Mouse (Mus musculus) intestine, embryonic 15.5 days (tissue): Measurements from ENCODE around the gene Ptcd2. TPM values are rescaled to one million over a fixed set of nuclear protein-coding genes. Genes with fewer than 3 reads are reported as not detected.

Source experiments
- ATAC-seq: fragments of 200-750 bp; cut with Nextera tagmentation; 2 replicates; pipeline ENCODE4 v1.8.0; 2017; ENCODE audit warnings: moderate TSS enrichment, moderate library complexity
- H3K27ac ChIP-seq: fragments of 300-500 bp; sonication (generic); 2 replicates; pipeline ENCODE4 v1.5.1; 2015; ENCODE audit warnings: mild to moderate bottlenecking, inconsistent platforms
- H3K27me3 ChIP-seq: fragments of 300-500 bp; sonication (generic); replicated peaks from 2 replicates; pipeline ENCODE4 v1.6.1; 2015; ENCODE audit warnings: inconsistent platforms
- H3K36me3 ChIP-seq: fragments of 300-500 bp; sonication (generic); 2 replicates; pipeline ENCODE4 v1.6.1; 2015; ENCODE audit warnings: inconsistent platforms
- H3K4me1 ChIP-seq: fragments of 300-500 bp; sonication (generic); replicated peaks from 2 replicates; pipeline ENCODE4 v1.6.1; 2015; ENCODE audit warnings: inconsistent platforms
- H3K4me2 ChIP-seq: fragments of 300-500 bp; sonication (generic); replicated peaks from 2 replicates; pipeline ENCODE4 v1.6.1; 2015; ENCODE audit warnings: mild to moderate bottlenecking, inconsistent platforms
- H3K4me3 ChIP-seq: fragments of 300-500 bp; sonication (generic); replicated peaks from 2 replicates; pipeline ENCODE4 v1.5.1; 2015; ENCODE audit warnings: inconsistent platforms
- H3K9ac ChIP-seq: fragments of 300-500 bp; sonication (generic); 2 replicates; pipeline ENCODE4 v1.6.1; 2015; ENCODE audit warnings: inconsistent platforms
- H3K9me3 ChIP-seq: fragments of 300-500 bp; sonication (generic); 2 replicates; pipeline ENCODE4 v1.6.1; 2016; ENCODE audit warnings: inconsistent platforms
- WGBS: fragments of 180-500 bp; shearing (Covaris S2); methylation state at CpG from one replicate; pipeline ENCODE4 v1.1.7; 2015; 5-methylcytosine and 5-hydroxymethylcytosine counted together
- polyA plus RNA-seq: library from polyadenylated mRNA; unstranded; fragments of >200 nt; fragmentation: Nextera tagmentation; extraction: Ambion mirVana; gene quantifications from 2 replicates; pipeline ENCODE4 v1.2.1, GENCODE M21; 2015

Gene Ptcd2
- polyA plus RNA-seq, 1 experiment from 2014 or later = 62.3 TPM

GRCm38 (mm10) chr13:99317058-99317457 is 27.4 kb downstream of the Ptcd2 start:
- Histone ChIP-seq H3K9me3 (no peaks in the 10 kb centered on the region), H3K4me1 (no peaks in the 10 kb centered on the region), H3K4me2 (no peak overlapping the region), H3K4me3 (no peak overlapping the region), H3K36me3 (peaks cover 11% of the 10 kb centered on the region; the same call in 1 of the 2 replicates), H3K27ac (no peak overlapping the region), H3K9ac (no peak overlapping the region), H3K27me3 (no peaks in the 10 kb centered on the region)
- 54% methylated on average over 4 of the region's 4 CpGs for WGBS
- no peak for ATAC-seq

- WGBS = 88% methylated on average over 6 of the region's 6 CpGs
- Histone ChIP-seq H3K9ac (no peak overlapping the region), H3K27ac (no peak overlapping the region), H3K9me3 (no peaks in the 10 kb centered on the region), H3K27me3 (no peaks in the 10 kb centered on the region), H3K36me3 (peaks cover 11% of the 10 kb centered on the region; the same call in 1 of the 2 replicates), H3K4me2 (no peak overlapping the region), H3K4me3 (no peak overlapping the region), H3K4me1 (no peaks in the 10 kb centered on the region)
- ATAC-seq = no peak
These were observed 28.1 kb downstream of the Ptcd2 start for GRCm38 (mm10) chr13:99316366-99316765.

DNA sequence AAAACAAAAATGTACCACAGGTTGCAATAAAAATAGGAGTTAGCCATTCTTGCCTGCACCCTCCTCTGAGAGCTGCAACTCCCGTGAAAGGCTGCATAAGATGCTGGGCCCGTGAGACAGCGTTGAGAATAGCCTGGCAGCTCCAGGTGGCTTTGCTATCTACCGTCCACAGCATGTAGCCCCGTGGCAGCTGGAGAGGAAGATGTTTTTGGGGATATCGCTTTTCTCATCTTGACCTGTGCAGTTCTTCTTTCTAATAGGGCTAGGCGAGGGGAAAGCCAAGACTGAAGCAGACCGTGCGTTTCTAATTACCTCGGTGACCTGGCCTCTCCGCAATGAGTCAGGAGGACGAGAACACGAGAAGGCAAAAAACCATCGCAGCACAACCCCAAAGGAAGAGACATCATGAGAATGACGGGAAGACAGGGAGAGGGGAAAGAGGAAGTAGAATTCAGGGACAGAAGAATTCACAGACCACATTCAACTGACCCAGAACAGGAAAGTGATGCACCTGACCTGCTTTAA is 29.8 kb downstream of the Ptcd2 start:
- no peaks in the 10 kb centered on the region for H3K36me3 ChIP-seq
- no peaks in the 10 kb centered on the region for H3K9me3 ChIP-seq
- H3K4me2 ChIP-seq = no peak overlapping the region
- H3K4me1 ChIP-seq = no peaks in the 10 kb centered on the region
- no peak overlapping the region for H3K9ac ChIP-seq
- WGBS = 81% methylated on average over 15 of the region's 15 CpGs
- H3K27ac ChIP-seq = no peak overlapping the region
- H3K4me3 ChIP-seq = no peak overlapping the region
- no peaks in the 10 kb centered on the region for H3K27me3 ChIP-seq
- no peak for ATAC-seq

DNA sequence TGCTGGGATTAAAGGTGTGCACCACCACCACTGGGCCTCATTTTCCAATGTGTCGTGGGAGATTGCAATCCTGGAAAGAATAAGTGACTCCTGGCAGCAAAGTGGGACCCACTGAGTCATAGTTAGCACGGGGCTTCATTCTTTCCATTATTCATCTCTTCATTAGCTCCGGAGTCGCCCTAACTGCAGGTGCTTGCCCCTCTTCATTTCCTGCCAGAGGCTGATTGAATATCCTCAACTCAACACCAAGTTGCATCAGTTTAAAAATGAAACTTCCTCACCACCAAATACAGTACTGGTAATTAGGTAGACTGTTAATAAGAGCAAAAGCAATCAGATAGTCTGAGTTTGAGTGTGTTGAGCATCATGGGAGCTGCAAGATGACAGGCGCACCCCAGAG is 30.4 kb downstream of the Ptcd2 start:
- Histone ChIP-seq H3K4me1 (no peaks in the 10 kb centered on the region), H3K27me3 (no peaks in the 10 kb centered on the region), H3K9me3 (no peaks in the 10 kb centered on the region), H3K4me3 (no peak overlapping the region), H3K4me2 (no peak overlapping the region), H3K27ac (no peak overlapping the region), H3K9ac (no peak overlapping the region), H3K36me3 (no peaks in the 10 kb centered on the region)
- 86% methylated on average over 5 of the region's 5 CpGs for WGBS
- ATAC-seq = no peak

- Histone ChIP-seq H3K27me3 (no peaks in the 10 kb centered on the region), H3K9ac (no peak overlapping the region), H3K36me3 (no peaks in the 10 kb centered on the region), H3K27ac (no peak overlapping the region), H3K4me1 (peaks cover 5% of the 10 kb centered on the region; the same call in 1 of the 2 replicates), H3K9me3 (no peaks in the 10 kb centered on the region), H3K4me3 (no peak overlapping the region), H3K4me2 (no peak overlapping the region)
- WGBS = 81% methylated on average over 8 of the region's 8 CpGs
- no peak for ATAC-seq
These were observed 36.1 kb downstream of the Ptcd2 start for GRCm38 (mm10) chr13:99308393-99308792.

DNA sequence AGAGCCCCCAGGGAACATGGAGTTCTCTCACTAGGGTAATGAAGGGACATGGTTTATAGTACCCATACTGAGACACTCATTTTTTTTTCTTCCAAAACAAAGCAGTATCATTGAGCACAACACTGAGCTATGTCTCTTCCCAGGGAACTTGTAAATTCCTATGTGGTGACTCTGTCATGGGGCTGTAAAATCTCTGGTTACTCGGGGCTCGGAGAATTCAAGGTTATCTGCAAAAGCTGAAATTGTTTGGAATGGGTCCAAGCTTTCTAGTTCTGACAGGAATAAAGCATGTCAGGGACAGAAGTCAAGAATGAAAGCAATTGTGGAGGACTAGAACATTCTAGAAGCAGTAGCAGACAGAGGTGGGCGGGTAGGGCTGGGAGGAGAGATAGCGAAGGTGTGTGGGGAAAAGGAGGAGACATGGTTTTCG is 36.6 kb downstream of the Ptcd2 start:
- no peaks in the 10 kb centered on the region for H3K9me3 ChIP-seq
- no peak overlapping the region for H3K9ac ChIP-seq
- H3K36me3 ChIP-seq = no peaks in the 10 kb centered on the region
- peaks cover 5% of the 10 kb centered on the region; the same call in 1 of the 2 replicates for H3K4me1 ChIP-seq
- WGBS = 47% methylated on average over 5 of the region's 5 CpGs
- no peaks in the 10 kb centered on the region for H3K27me3 ChIP-seq
- no peak overlapping the region for H3K27ac ChIP-seq
- H3K4me2 ChIP-seq = no peak overlapping the region
- ATAC-seq = peak; percentile 74
- H3K4me3 ChIP-seq = no peak overlapping the region

GRCm38 (mm10) chr13:99306164-99306563 is 38.3 kb downstream of the Ptcd2 start:
- WGBS = 83% methylated on average over 8 of the region's 8 CpGs
- no peak for ATAC-seq
- H3K27me3 ChIP-seq = no peaks in the 10 kb centered on the region
- H3K36me3 ChIP-seq = no peaks in the 10 kb centered on the region
- H3K4me2 ChIP-seq = no peak overlapping the region
- H3K4me1 ChIP-seq = peaks cover 5% of the 10 kb centered on the region; the same call in 1 of the 2 replicates
- H3K9ac ChIP-seq = no peak overlapping the region
- no peak overlapping the region for H3K4me3 ChIP-seq
- no peaks in the 10 kb centered on the region for H3K9me3 ChIP-seq
- H3K27ac ChIP-seq = no peak overlapping the region

DNA sequence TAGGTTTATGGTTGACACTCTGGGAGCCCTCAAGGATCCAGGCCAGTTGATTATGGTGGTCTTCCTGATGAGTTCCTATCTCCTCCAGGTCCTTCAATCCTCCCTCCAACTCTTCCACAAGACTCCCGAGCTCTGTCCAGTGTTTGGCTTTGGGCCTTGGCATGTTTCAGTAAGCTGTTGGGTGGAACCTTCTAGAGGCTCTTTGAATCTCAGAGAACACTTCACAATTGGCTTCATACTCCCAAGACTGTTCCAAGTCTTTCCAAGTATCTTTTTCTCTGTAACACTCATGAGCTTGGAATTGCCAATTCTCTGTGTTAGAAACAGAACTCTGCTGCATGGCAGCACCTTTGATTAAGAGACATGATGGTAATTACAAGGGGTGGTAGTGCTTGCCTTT is 39.3 kb downstream of the Ptcd2 start:
- no peak overlapping the region for H3K4me3 ChIP-seq
- no peaks in the 10 kb centered on the region for H3K9me3 ChIP-seq
- H3K27ac ChIP-seq = no peak overlapping the region
- H3K4me1 ChIP-seq = peaks cover 5% of the 10 kb centered on the region; the same call in 1 of the 2 replicates
- H3K4me2 ChIP-seq = no peak overlapping the region
- ATAC-seq = no peak
- no peaks in the 10 kb centered on the region for H3K36me3 ChIP-seq
- H3K27me3 ChIP-seq = no peaks in the 10 kb centered on the region
- no peak overlapping the region for H3K9ac ChIP-seq
- WGBS = 72% methylated on average over 1 of the region's 1 CpGs

- H3K27me3 ChIP-seq = no peaks in the 10 kb centered on the region
- H3K9ac ChIP-seq = no peak overlapping the region
- no peak overlapping the region for H3K27ac ChIP-seq
- WGBS = 74% methylated on average over 11 of the region's 11 CpGs
- H3K4me2 ChIP-seq = no peak overlapping the region
- H3K36me3 ChIP-seq = no peaks in the 10 kb centered on the region
- peaks cover 5% of the 10 kb centered on the region; the same call in 1 of the 2 replicates for H3K4me1 ChIP-seq
- H3K9me3 ChIP-seq = no peaks in the 10 kb centered on the region
- 0 out of 2 replicates have a peak, but pooled peaks have one; percentile 11 for ATAC-seq
- no peak overlapping the region for H3K4me3 ChIP-seq
These were observed 40.1 kb downstream of the Ptcd2 start for GRCm38 (mm10) chr13:99304365-99304764.

- Histone ChIP-seq H3K9me3 (no peaks in the 10 kb centered on the region), H3K4me2 (no peak overlapping the region), H3K9ac (no peak overlapping the region), H3K27me3 (no peaks in the 10 kb centered on the region), H3K4me1 (peaks cover 5% of the 10 kb centered on the region; the same call in 1 of the 2 replicates), H3K4me3 (no peak overlapping the region), H3K27ac (no peak overlapping the region), H3K36me3 (no peaks in the 10 kb centered on the region)
- 47% methylated on average over 5 of the region's 5 CpGs for WGBS
- 0 out of 2 replicates have a peak, but pooled peaks have one; percentile 19 for ATAC-seq
These were observed 40.7 kb downstream of the Ptcd2 start for GRCm38 (mm10) chr13:99303846-99304245.

GRCm38 (mm10) chr13:99299921-99300320 is 44.6 kb downstream of the Ptcd2 start:
- ATAC-seq = no peak

DNA sequence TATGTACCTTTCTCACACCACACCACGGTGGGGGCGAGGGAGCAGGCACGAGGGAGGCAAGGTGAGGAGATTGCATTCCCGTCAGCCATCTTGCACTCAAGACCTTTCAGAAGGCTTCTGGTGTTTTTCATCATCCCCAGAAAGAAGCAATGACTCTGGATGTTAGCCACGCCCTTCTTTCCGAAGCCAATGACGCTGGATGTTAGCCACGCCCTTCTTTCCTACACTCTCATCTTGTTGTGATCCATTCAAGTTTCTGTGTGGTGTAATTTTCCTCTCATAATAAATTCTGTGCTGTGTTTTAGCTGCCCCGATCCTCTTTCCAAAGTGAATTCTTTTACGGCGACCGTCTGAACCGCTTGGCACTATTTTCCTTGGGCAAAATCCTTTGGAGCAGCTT is 50.3 kb downstream of the Ptcd2 start:
- Histone ChIP-seq H3K27ac (no peak overlapping the region), H3K9me3 (no peaks in the 10 kb centered on the region), H3K4me2 (no peak overlapping the region), H3K27me3 (no peaks in the 10 kb centered on the region), H3K4me3 (no peak overlapping the region), H3K4me1 (no peaks in the 10 kb centered on the region), H3K36me3 (no peaks in the 10 kb centered on the region), H3K9ac (no peak overlapping the region)
- WGBS = 90% methylated on average over 13 of the region's 13 CpGs
- ATAC-seq = no peak

More at GRCm38 (mm10) chr13:99299921-99300320, 44.6 kb downstream of the Ptcd2 start:
- H3K4me3 ChIP-seq = no peak overlapping the region
- no peak overlapping the region for H3K27ac ChIP-seq
- no peaks in the 10 kb centered on the region for H3K9me3 ChIP-seq
- no peak overlapping the region for H3K4me2 ChIP-seq
- no peaks in the 10 kb centered on the region for H3K36me3 ChIP-seq
- WGBS = 83% methylated on average over 5 of the region's 5 CpGs
- H3K9ac ChIP-seq = no peak overlapping the region
- H3K27me3 ChIP-seq = no peaks in the 10 kb centered on the region
- peaks cover 5% of the 10 kb centered on the region; the same call in 1 of the 2 replicates for H3K4me1 ChIP-seq

GRCm38 (mm10) chr13:99290766-99291165 is 53.7 kb downstream of the Ptcd2 start:
- ATAC-seq = no peak
- no peaks in the 10 kb centered on the region for H3K4me1 ChIP-seq
- H3K9me3 ChIP-seq = no peaks in the 10 kb centered on the region
- H3K4me3 ChIP-seq = no peak overlapping the region
- no peaks in the 10 kb centered on the region for H3K27me3 ChIP-seq
- WGBS = 92% methylated on average over 8 of the region's 8 CpGs
- H3K9ac ChIP-seq = no peak overlapping the region
- H3K27ac ChIP-seq = no peak overlapping the region
- no peaks in the 10 kb centered on the region for H3K36me3 ChIP-seq
- no peak overlapping the region for H3K4me2 ChIP-seq
